Mouse (Mus musculus): ENCODE data around the gene Fggy. TPM values are rescaled to one million over a fixed set of nuclear protein-coding genes. Genes with fewer than 3 reads are reported as not detected.

Gene Fggy
- polyA plus RNA-seq, 1 experiment from 2014 or later = 5.3 TPM

DNA sequence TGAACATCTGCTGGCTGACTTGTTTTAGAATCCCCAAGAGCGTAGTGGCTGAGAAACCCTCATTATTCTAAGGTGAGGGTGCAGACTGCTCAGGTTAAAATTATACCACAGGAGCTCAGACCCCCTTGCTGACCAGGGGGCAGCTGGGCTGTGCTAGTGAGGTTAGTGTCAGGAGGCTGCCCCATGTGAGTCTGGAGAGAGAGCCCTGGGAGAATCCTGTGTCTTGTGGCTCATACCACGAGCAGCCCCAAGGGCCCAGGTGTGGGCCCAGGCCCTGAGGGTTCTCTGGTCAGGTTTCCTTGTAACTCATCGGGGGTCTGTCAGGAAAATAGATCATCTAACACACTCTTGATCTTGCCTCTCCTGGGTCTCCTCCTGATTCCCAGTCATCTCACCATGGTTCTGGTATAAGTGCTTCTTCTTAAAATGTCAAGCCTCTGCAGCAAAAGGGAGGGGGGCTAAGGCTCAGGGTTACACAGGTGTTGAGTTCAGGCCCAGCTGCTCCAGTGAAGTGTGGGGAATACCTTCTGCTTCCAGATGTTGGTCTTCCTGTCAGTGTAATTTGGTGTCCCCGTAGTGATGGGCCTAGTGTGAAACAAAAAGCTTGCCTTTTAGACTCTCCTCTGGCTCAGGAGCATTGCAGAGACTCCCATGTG lies 26.9 kb downstream of the Fggy start:
- ATAC-seq (ENCODE audit: low FRiP score, low TSS enrichment) = no peak
- DNase-seq (ENCODE audit: low spot score) = no peak
- TF ChIP-seq CTCF (IDR thresholded peaks at IDR 0.05; ENCODE audit: low read depth) (no peak), EP300 (optimal IDR thresholded peaks at IDR 0.05) (no peak)
- no peaks in the 10 kb centered on the region for H3K4me1 ChIP-seq (replicated peaks; ENCODE audit: control insufficient read depth, insufficient read depth)
- 78% methylated on average over 4 of the region's 4 CpGs for WGBS
- H3K36me3 ChIP-seq (ENCODE audit: control insufficient read depth, insufficient read depth, low read length) = no peaks in the 10 kb centered on the region
- no peak overlapping the region for H3K27ac ChIP-seq (replicated peaks)
- H3K4me2 ChIP-seq (replicated peaks; ENCODE audit: low read depth) = no peak overlapping the region
- H3K9ac ChIP-seq (ENCODE audit: low read length) = no peak overlapping the region
- no peaks in the 10 kb centered on the region for H3K9me3 ChIP-seq (ENCODE audit: control insufficient read depth, low read length)
- no peaks in the 10 kb centered on the region for H3K27me3 ChIP-seq (ENCODE audit: control insufficient read depth, insufficient read depth, low read length)
- no peak overlapping the region for H3K4me3 ChIP-seq (ENCODE audit: low read depth, low read length)

DNA sequence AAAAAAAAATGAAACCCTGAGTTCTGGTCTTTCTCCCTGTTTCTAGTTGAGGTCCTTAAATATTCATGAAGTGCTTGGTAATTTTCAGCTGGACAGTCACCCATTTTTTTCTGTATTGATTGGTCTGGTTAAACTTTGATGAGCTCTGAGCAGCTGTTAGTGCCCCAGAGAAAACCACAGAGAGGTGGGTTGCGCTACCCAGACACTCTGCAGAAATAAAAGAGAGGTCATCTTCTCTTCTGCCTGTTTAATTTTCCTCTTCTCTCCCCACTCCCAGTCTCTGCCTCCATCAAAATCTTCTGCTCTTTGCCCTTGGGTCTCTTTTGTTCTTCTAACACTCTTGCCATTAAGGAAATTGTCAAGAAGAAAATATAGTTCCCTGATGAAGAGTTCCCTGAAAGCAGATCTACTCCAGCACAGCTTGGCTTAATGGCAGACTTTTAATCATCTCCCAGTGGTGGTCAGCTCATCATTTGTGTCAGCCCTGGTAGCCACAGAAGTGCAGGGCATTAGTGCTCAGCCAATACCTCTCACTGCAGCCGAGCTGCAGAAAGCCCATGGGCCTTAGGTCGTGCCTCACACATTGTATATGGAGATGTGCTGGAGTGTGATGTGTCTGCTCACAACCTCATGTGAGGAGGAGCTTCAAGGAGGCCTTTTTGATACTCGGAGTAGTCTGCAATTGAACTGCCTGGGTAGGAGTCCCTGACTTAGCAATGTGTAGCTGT lies 29.1 kb downstream of the Fggy start:
- TF ChIP-seq EP300 (optimal IDR thresholded peaks at IDR 0.05) = no peak
- TF ChIP-seq CTCF (IDR thresholded peaks at IDR 0.05; ENCODE audit: low read depth) = no peak
- Histone ChIP-seq H3K4me2 (replicated peaks; ENCODE audit: low read depth) (no peak overlapping the region), H3K27me3 (ENCODE audit: control insufficient read depth, insufficient read depth, low read length) (no peaks in the 10 kb centered on the region), H3K27ac (replicated peaks) (no peak overlapping the region), H3K4me3 (ENCODE audit: low read depth, low read length) (no peak overlapping the region), H3K36me3 (ENCODE audit: control insufficient read depth, insufficient read depth, low read length) (no peaks in the 10 kb centered on the region), H3K9ac (ENCODE audit: low read length) (no peak overlapping the region), H3K9me3 (ENCODE audit: control insufficient read depth, low read length) (no peaks in the 10 kb centered on the region), H3K4me1 (replicated peaks; ENCODE audit: control insufficient read depth, insufficient read depth) (no peaks in the 10 kb centered on the region)
- 73% methylated on average over 4 of the region's 4 CpGs for WGBS
- ATAC-seq (ENCODE audit: low FRiP score, low TSS enrichment) (no peak), DNase-seq (ENCODE audit: low spot score) (no peak)

DNA sequence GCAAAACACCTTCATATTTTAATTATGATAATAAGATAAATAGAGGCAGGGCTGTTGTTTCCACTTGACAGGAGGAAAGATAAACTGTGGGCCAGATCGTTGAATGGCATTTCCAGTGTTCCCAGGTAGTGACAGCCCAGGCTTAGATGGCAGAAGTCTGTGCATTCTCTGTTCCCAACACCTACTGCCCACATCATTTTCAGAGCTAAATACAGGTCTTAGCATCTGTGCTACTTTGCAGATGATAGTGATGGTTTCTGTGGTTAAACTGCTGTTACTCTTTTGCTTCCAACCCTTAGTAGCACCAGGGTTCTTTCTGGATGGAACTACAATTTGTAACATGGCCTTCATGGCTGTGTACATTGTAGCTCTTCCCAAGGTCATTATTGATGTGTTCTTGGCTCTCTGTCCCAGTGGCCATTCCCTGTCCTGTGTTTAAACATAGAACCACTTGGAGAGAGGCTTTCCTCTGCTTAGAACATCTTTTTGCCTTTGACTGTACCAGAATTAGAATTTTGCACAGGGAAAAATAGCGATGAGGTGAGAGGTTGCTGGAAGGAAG lies 31.5 kb downstream of the Fggy start:
- H3K9me3 ChIP-seq (ENCODE audit: control insufficient read depth, low read length) = no peaks in the 10 kb centered on the region
- 66% methylated on average over 2 of the region's 2 CpGs for WGBS

DNA sequence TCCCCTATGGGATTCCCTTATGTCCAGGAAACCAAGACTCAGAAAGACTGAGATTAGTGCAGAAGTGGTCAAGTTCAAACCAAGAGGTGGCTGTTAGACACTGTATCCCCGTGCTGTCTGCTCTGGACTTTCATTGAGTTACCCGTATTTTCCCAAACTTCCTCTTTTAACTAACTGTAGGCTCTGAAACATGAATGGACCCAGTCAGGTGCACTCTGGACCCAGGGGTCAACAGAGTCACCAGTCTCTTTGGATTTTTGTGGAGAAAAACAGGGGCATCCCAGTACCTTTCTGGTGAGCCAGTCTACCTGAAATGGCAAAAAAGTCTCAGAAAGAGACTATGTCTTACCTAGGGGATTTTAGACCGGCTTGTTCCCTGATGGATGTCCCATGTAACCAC lies 33.6 kb downstream of the Fggy start:
- TF ChIP-seq EP300 (optimal IDR thresholded peaks at IDR 0.05) (no peak), CTCF (IDR thresholded peaks at IDR 0.05; ENCODE audit: low read depth) (no peak)
- DNase-seq (ENCODE audit: low spot score) (no peak), ATAC-seq (ENCODE audit: low FRiP score, low TSS enrichment) (no peak)
- no peak overlapping the region for H3K4me2 ChIP-seq (replicated peaks; ENCODE audit: low read depth)
- no peaks in the 10 kb centered on the region for H3K27me3 ChIP-seq (ENCODE audit: control insufficient read depth, insufficient read depth, low read length)
- H3K9ac ChIP-seq (ENCODE audit: low read length) = no peak overlapping the region
- no peak overlapping the region for H3K4me3 ChIP-seq (ENCODE audit: low read depth, low read length)
- 88% methylated on average over 3 of the region's 3 CpGs for WGBS
- no peaks in the 10 kb centered on the region for H3K9me3 ChIP-seq (ENCODE audit: control insufficient read depth, low read length)
- no peak overlapping the region for H3K27ac ChIP-seq (replicated peaks)
- H3K4me1 ChIP-seq (replicated peaks; ENCODE audit: control insufficient read depth, insufficient read depth) = no peaks in the 10 kb centered on the region
- no peaks in the 10 kb centered on the region for H3K36me3 ChIP-seq (ENCODE audit: control insufficient read depth, insufficient read depth, low read length)

More for the DNA sequence above, 31.5 kb downstream of the Fggy start:
- ATAC-seq (ENCODE audit: low FRiP score, low TSS enrichment) (no peak), DNase-seq (ENCODE audit: low spot score) (no peak)
- Histone ChIP-seq H3K36me3 (ENCODE audit: control insufficient read depth, insufficient read depth, low read length) (no peaks in the 10 kb centered on the region), H3K27ac (replicated peaks) (no peak overlapping the region), H3K4me3 (ENCODE audit: low read depth, low read length) (no peak overlapping the region), H3K4me1 (replicated peaks; ENCODE audit: control insufficient read depth, insufficient read depth) (no peaks in the 10 kb centered on the region), H3K4me2 (replicated peaks; ENCODE audit: low read depth) (no peak overlapping the region), H3K9ac (ENCODE audit: low read length) (no peak overlapping the region), H3K27me3 (ENCODE audit: control insufficient read depth, insufficient read depth, low read length) (no peaks in the 10 kb centered on the region)
- no peak for TF ChIP-seq CTCF (IDR thresholded peaks at IDR 0.05; ENCODE audit: low read depth)
- TF ChIP-seq EP300 (optimal IDR thresholded peaks at IDR 0.05) = no peak

DNA sequence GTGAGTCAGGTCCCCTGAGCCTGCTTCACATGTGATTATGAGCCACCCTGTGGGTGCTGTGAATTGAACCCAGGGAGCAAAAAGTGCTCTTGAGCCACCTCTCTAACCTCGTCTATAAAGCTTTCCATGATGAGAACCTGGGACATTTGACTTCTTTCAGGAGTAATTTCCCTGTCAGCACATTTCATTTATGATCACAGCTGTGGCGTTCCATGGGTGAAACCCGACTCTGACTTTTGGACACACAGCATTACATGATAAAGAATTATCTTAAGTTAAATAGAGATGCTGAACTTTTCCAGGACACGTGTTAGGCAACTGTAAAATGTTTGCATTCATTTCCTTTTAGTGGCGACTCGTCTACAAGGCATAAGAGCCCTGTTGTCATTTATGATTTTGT lies 39.9 kb downstream of the Fggy start:
- Histone ChIP-seq H3K4me2 (replicated peaks; ENCODE audit: low read depth) (no peak overlapping the region), H3K27me3 (ENCODE audit: control insufficient read depth, insufficient read depth, low read length) (no peaks in the 10 kb centered on the region), H3K9ac (ENCODE audit: low read length) (no peak overlapping the region), H3K9me3 (ENCODE audit: control insufficient read depth, low read length) (no peaks in the 10 kb centered on the region), H3K36me3 (ENCODE audit: control insufficient read depth, insufficient read depth, low read length) (no peaks in the 10 kb centered on the region), H3K27ac (replicated peaks) (no peak overlapping the region), H3K4me3 (ENCODE audit: low read depth, low read length) (no peak overlapping the region), H3K4me1 (replicated peaks; ENCODE audit: control insufficient read depth, insufficient read depth) (no peaks in the 10 kb centered on the region)
- TF ChIP-seq CTCF (IDR thresholded peaks at IDR 0.05; ENCODE audit: low read depth) (no peak), EP300 (optimal IDR thresholded peaks at IDR 0.05) (no peak)
- DNase-seq (ENCODE audit: low spot score) = no peak
- WGBS = 49% methylated on average over 6 of the region's 6 CpGs
- no peak for ATAC-seq (ENCODE audit: low FRiP score, low TSS enrichment)

- Histone ChIP-seq H3K27me3 (ENCODE audit: control insufficient read depth, insufficient read depth, low read length) (no peaks in the 10 kb centered on the region), H3K9me3 (ENCODE audit: control insufficient read depth, low read length) (no peaks in the 10 kb centered on the region)
- 66% methylated on average over 4 of the region's 4 CpGs for WGBS
These were observed 44.5 kb downstream of the Fggy start for GRCm38 (mm10) chr4:95601776-95602175.

More at GRCm38 (mm10) chr4:95601776-95602175, 44.5 kb downstream of the Fggy start:
- Histone ChIP-seq H3K27ac (replicated peaks) (no peak overlapping the region), H3K4me2 (replicated peaks; ENCODE audit: low read depth) (no peak overlapping the region), H3K4me3 (ENCODE audit: low read depth, low read length) (no peak overlapping the region), H3K4me1 (replicated peaks; ENCODE audit: control insufficient read depth, insufficient read depth) (no peaks in the 10 kb centered on the region), H3K9ac (ENCODE audit: low read length) (no peak overlapping the region), H3K36me3 (ENCODE audit: control insufficient read depth, insufficient read depth, low read length) (no peaks in the 10 kb centered on the region)
- no peak for TF ChIP-seq CTCF (IDR thresholded peaks at IDR 0.05; ENCODE audit: low read depth)
- no peak for TF ChIP-seq EP300 (optimal IDR thresholded peaks at IDR 0.05)
- DNase-seq (ENCODE audit: low spot score) = no peak
- ATAC-seq (ENCODE audit: low FRiP score, low TSS enrichment) = no peak
